Mouse (Mus musculus) kidney, adult 2 months (tissue): ENCODE data around the gene Uaca.

ENCODE experiments used
- CTCF ChIP-seq: fragments of 200-500 bp; conservative IDR thresholded peaks from 2 replicates; pipeline ENCODE4 v1.5.1; 2011; ENCODE audit warnings: low read depth, mild to moderate bottlenecking, control low read depth, low read length, moderate library complexity, mixed read lengths; ENCODE audit not compliant: insufficient read depth, insufficient read length
- POLR2A ChIP-seq: fragments of 200-500 bp; IDR thresholded peaks from one replicate; pipeline ENCODE4 v1.6.1; 2011; ENCODE audit warnings: low read depth, low read length, control low read depth

- TF ChIP-seq POLR2A (no peak), CTCF (no peak)
Measured at GRCm38 (mm10) chr9:60822681-60823080, 28.3 kb downstream of the Uaca start.
